Mouse (Mus musculus): Measurements from ENCODE around the gene Stox2. TPM values are rescaled to one million over a fixed set of nuclear protein-coding genes. Genes with fewer than 3 reads are reported as not detected.

Stox2 gene
- total and polyA plus RNA-seq, 2 experiments from 2014 or later = 39.9 to 85.6 TPM

DNA sequence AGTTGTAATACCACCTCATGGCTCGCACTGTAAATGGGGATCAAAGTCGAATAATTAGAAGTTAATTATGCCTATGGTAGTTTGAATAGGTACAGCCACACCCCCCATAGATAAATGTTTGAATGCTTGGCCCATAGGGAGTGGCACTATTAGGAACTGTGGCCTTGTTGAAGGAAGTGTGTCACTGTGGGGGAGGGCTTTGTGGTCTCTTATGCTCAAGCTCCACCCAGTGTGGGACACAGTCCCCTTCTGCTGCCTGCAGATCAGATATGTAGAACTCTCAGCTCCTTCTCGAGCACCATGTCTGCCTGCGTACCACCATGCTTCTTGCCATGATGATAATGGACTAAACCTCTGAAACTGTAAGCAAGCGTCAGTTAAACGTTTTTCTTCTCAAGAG, 177.2 kb downstream of the Stox2 start:
- 69% methylated on average over 6 of the region's 6 CpGs for WGBS

DNA sequence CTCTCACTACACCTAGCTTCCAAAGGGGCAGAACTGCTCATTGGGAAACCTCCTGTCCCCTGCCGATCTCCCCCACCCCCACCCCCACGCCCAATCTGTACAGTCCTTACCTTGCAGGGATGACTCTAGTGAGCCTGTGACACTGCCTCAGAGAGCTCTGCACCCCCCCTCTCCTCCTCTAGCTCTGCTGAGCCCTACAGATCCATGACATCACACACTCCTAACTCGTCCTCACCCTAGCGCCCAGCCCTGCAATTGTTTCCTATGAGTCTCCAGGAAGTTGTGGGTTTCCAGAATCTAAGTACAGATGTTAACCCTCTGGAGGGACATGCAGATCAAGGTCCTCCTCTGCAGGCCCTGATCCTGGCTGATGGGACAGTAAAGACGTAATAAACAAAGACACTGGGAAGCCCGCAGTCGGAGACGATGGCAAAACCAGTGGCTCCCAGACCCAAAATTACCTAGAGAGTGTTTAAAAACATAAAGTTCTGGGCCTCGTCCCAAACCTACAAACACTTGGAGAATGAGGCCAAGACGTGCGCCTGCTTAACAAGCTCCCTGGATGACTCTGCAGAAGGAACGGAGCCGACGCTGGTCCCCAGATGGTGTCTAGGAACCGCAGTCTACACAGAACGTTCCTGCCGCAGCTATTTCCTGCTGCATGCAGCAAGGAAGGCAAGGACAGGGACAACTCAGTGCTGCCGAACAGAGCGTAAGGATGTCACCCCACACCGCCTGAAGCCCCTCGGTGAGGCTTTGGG, 177.9 kb downstream of the Stox2 start:
- peaks cover 14% of the 10 kb centered on the region for H3K4me1 ChIP-seq (ENCODE audit: insufficient read depth)
- H3K27me3 ChIP-seq (ENCODE audit: insufficient read depth, low read length) = no peaks in the 10 kb centered on the region
- no peak overlapping the region for H3K4me2 ChIP-seq (ENCODE audit: low read depth)
- no peaks in the 10 kb centered on the region; the same call in 1 of the 2 replicates for H3K36me3 ChIP-seq (ENCODE audit: insufficient read depth)
- no peak overlapping the region for H3K27ac ChIP-seq (ENCODE audit: low read depth, low read length)
- no peaks in the 10 kb centered on the region for H3K9me3 ChIP-seq (ENCODE audit: low read length)
- 56% methylated on average over 21 of the region's 21 CpGs for WGBS
- DNase-seq = peak; percentile 72
- ATAC-seq = peak; percentile 85
- H3K4me3 ChIP-seq (ENCODE audit: low read depth, low read length) = no peak overlapping the region
- no peak overlapping the region for H3K9ac ChIP-seq
- no peak for TF ChIP-seq CTCF (IDR thresholded peaks at IDR 0.05; ENCODE audit: low read depth)

More for the DNA sequence above, 177.2 kb downstream of the Stox2 start:
- peaks cover 8% of the 10 kb centered on the region for H3K4me1 ChIP-seq (ENCODE audit: insufficient read depth)
- H3K9me3 ChIP-seq (ENCODE audit: low read length) = no peaks in the 10 kb centered on the region
- no peak overlapping the region for H3K4me2 ChIP-seq (ENCODE audit: low read depth)
- H3K4me3 ChIP-seq (ENCODE audit: low read depth, low read length) = no peak overlapping the region
- H3K9ac ChIP-seq = no peak overlapping the region
- no peak for TF ChIP-seq CTCF (IDR thresholded peaks at IDR 0.05; ENCODE audit: low read depth)
- ATAC-seq (no peak), DNase-seq (no peak)
- H3K36me3 ChIP-seq (ENCODE audit: insufficient read depth) = no peaks in the 10 kb centered on the region; the same call in 1 of the 2 replicates
- H3K27ac ChIP-seq (ENCODE audit: low read depth, low read length) = no peak overlapping the region
- H3K27me3 ChIP-seq (ENCODE audit: insufficient read depth, low read length) = no peaks in the 10 kb centered on the region

DNA sequence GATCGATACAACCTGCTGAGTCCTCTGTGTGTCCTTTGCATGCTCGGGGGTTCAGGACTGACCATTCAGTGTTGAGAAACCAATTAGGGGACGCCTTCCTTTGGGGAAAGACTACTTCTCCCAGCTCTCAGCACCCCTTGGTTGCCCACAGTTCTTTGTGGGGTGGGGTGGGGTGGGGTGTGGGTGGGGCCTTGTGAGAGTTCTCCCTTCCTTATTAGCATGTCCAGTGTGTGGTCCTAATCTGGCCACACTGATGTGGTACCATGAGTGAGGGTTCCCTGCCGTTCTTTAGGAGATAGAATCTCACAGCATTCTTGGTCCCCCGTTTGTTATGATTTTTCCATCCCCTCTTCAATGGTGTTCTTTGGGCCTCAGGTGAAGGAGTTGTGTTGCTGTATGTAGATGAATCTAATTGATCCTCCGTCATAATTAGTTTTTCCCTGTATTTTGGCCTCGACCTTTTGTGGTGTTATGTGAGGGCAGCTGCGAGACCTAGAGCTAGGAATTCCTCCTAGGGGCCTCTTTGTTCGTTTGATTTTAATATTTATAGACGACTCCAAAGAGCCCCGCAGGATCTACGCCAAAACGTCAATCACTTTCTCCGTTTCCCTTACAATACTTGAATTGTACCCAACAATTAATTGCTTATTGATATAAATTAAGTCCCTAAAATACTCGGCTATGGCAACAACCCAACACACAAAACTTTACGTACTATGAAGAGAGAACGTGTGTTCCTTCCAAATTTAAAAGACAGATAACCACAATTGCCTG, 182.9 kb downstream of the Stox2 start:
- Histone ChIP-seq H3K27ac (ENCODE audit: low read depth, low read length) (no peak overlapping the region), H3K4me2 (ENCODE audit: low read depth) (no peak overlapping the region)
- DNase-seq = no peak

DNA sequence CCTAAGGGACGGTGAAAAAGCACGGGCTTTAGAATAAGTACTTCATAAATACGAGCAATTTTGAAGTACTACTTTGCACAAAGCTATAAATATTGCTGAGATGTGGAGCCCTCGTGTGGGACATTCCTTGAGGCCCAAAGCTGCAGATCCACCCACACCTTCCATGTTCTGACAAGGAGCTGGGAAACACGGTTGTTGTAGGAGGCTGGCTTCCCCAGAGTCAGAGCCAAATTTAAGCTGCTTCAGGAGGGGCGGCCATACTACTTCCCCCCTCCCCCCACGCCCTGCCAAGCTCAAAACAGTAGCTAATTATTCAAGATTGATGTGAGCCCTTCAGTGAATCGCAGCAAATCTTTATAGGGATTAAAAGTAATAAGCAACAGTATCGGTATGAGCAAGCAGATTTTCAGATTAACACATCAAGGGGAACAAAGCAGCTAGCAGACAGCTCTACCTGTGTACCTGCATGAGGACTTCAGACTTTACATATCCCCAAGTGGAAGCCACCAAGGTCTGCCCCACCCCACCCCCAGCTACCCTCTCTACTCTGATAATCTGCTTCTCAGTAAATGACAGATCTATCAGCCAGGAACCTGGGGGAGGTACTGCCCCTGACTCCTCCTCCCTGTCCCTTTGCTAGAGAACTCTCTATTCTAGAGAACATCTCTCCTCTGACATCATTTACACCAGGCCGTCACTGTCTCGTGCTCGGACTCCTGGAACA, 185.2 kb downstream of the Stox2 start:
- no peaks in the 10 kb centered on the region; the same call in 1 of the 2 replicates for H3K36me3 ChIP-seq (ENCODE audit: insufficient read depth)
- no peak overlapping the region for H3K27ac ChIP-seq (ENCODE audit: low read depth, low read length)
- no peak overlapping the region for H3K4me2 ChIP-seq (ENCODE audit: low read depth)
- no peak overlapping the region for H3K4me3 ChIP-seq (ENCODE audit: low read depth, low read length)
- no peak overlapping the region for H3K9ac ChIP-seq
- DNase-seq (no peak), ATAC-seq (no peak)
- TF ChIP-seq CTCF (IDR thresholded peaks at IDR 0.05; ENCODE audit: low read depth) = no peak
- peaks cover 7% of the 10 kb centered on the region for H3K4me1 ChIP-seq (ENCODE audit: insufficient read depth)
- no peaks in the 10 kb centered on the region for H3K27me3 ChIP-seq (ENCODE audit: insufficient read depth, low read length)
- WGBS = 20% methylated on average over 12 of the region's 12 CpGs
- no peaks in the 10 kb centered on the region for H3K9me3 ChIP-seq (ENCODE audit: low read length)

More for the DNA sequence above, 182.9 kb downstream of the Stox2 start:
- no peak for TF ChIP-seq CTCF (IDR thresholded peaks at IDR 0.05; ENCODE audit: low read depth)
- Histone ChIP-seq H3K4me3 (ENCODE audit: low read depth, low read length) (no peak overlapping the region), H3K36me3 (ENCODE audit: insufficient read depth) (no peaks in the 10 kb centered on the region; the same call in 1 of the 2 replicates), H3K4me1 (ENCODE audit: insufficient read depth) (peaks cover 11% of the 10 kb centered on the region), H3K9me3 (ENCODE audit: low read length) (no peaks in the 10 kb centered on the region), H3K9ac (no peak overlapping the region), H3K27me3 (ENCODE audit: insufficient read depth, low read length) (no peaks in the 10 kb centered on the region)
- WGBS = 16% methylated on average over 17 of the region's 17 CpGs
- no peak; the same call in 1 of the 2 replicates for ATAC-seq

DNA sequence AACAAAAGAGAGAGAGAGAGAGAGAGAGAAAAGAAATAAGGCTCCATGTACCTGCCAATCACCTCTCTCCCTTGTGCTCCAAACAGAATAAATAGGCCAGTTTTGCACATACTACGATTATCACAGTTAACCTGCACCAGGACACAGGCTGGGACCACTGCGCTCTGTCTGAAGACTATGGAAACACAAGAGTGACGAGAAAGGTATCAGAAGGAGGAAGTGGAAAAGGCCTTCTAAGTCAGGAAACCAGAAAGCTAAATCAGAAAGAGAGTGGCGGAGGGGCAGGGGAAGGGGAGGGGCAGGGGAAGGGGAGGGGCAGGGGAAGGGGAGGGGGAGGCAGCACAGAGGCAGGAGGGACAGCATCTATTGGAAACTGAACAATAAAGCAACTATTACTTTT, 195.3 kb downstream of the Stox2 start:
- no peaks in the 10 kb centered on the region for H3K27me3 ChIP-seq (ENCODE audit: insufficient read depth, low read length)
- 84% methylated on average over 3 of the region's 4 CpGs for WGBS
- ATAC-seq = no peak
- no peak for TF ChIP-seq CTCF (IDR thresholded peaks at IDR 0.05; ENCODE audit: low read depth)
- no peaks in the 10 kb centered on the region for H3K36me3 ChIP-seq (ENCODE audit: insufficient read depth)
- no peaks in the 10 kb centered on the region for H3K4me1 ChIP-seq (ENCODE audit: insufficient read depth)
- H3K4me2 ChIP-seq (ENCODE audit: low read depth) = no peak overlapping the region
- no peak overlapping the region for H3K27ac ChIP-seq (ENCODE audit: low read depth, low read length)
- no peak overlapping the region for H3K9ac ChIP-seq
- no peak overlapping the region for H3K4me3 ChIP-seq (ENCODE audit: low read depth, low read length)
- DNase-seq = no peak
- no peaks in the 10 kb centered on the region for H3K9me3 ChIP-seq (ENCODE audit: low read length)

DNA sequence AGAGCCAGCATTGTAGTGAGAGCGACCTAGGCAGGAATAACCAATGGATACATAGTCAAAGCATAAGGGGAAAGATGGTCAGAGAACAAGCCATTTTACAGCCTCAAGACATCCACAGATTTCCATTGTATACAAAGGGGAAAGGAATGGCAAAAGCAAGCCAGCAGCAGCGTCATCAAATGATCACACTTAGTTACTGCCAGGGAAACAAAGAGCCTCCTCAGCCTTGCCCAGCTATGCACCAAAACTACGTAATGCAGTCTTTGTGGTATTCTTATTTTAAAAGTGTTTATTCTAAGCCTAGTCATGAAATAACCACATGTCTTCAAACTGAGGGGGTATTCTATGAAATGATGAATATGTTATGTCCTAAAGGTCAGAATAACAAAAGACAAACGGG, 201.0 kb downstream of the Stox2 start:
- no peak for ATAC-seq
- Histone ChIP-seq H3K4me1 (ENCODE audit: insufficient read depth) (peaks cover 36% of the 10 kb centered on the region), H3K4me2 (ENCODE audit: low read depth) (no peak overlapping the region), H3K9me3 (ENCODE audit: low read length) (no peaks in the 10 kb centered on the region), H3K9ac (no peak overlapping the region), H3K36me3 (ENCODE audit: insufficient read depth) (no peaks in the 10 kb centered on the region), H3K27me3 (ENCODE audit: insufficient read depth, low read length) (no peaks in the 10 kb centered on the region), H3K27ac (ENCODE audit: low read depth, low read length) (no peak overlapping the region), H3K4me3 (ENCODE audit: low read depth, low read length) (no peak overlapping the region)
- peak; percentile 54 for DNase-seq
- TF ChIP-seq CTCF (IDR thresholded peaks at IDR 0.05; ENCODE audit: low read depth) = no peak
- 32% methylated on average over 4 of the region's 4 CpGs for WGBS
